Mouse (Mus musculus) c-Kit-positive CD71-positive TER-119-negative erythroid progenitor cells, embryonic 14.5 days (primary cell): Measurements from ENCODE around the gene Mis18a.

Experiments used
- DNase-seq: peaks from one replicate; pipeline ENCODE4 v3.0.0-alpha.2; 2013; ENCODE audit warnings: low read depth

Mis18a gene

GRCm38 (mm10) chr16:90727233-90728115 lies at the start of gene Mis18a:
TSS of gene Mis18a (minus strand) at chr16:90727404.
- peak; percentile 94 for DNase-seq

- no peak for DNase-seq
These were observed 48.8 kb upstream of the Mis18a start for GRCm38 (mm10) chr16:90775946-90776520.

GRCm38 (mm10) chr16:90774646-90775045 lies 47.4 kb upstream of the Mis18a start:
- DNase-seq: no peak

GRCm38 (mm10) chr16:90774216-90774615 lies 47.0 kb upstream of the Mis18a start:
- DNase-seq: no peak

GRCm38 (mm10) chr16:90766919-90767454 lies 39.8 kb upstream of the Mis18a start:
- DNase-seq: no peak

GRCm38 (mm10) chr16:90765195-90765877 lies 38.1 kb upstream of the Mis18a start:
- no peak for DNase-seq

GRCm38 (mm10) chr16:90760515-90760914 lies 33.3 kb upstream of the Mis18a start:
- peak; percentile 70 for DNase-seq

- no peak for DNase-seq
These were observed 32.1 kb upstream of the Mis18a start for GRCm38 (mm10) chr16:90759335-90759734.

- DNase-seq: no peak
These were observed 26.3 kb upstream of the Mis18a start for GRCm38 (mm10) chr16:90753386-90753941.

GRCm38 (mm10) chr16:90748169-90748568 lies 21.0 kb upstream of the Mis18a start:
- no peak for DNase-seq

GRCm38 (mm10) chr16:90747143-90747542 lies 19.9 kb upstream of the Mis18a start:
- no peak for DNase-seq

- no peak for DNase-seq
These were observed 11.1 kb upstream of the Mis18a start, which contains the start of gene Mrap for GRCm38 (mm10) chr16:90738092-90738956. TSS of gene Mrap (plus strand) at chr16:90738207.

- DNase-seq: no peak
These were observed 9.6 kb upstream of the Mis18a start for GRCm38 (mm10) chr16:90736672-90737270.

GRCm38 (mm10) chr16:90735611-90736010 lies 8.4 kb upstream of the Mis18a start:
- DNase-seq: no peak

- no peak for DNase-seq
These were observed 490 bp downstream of the Mis18a start for GRCm38 (mm10) chr16:90726600-90727227.

GRCm38 (mm10) chr16:90724051-90724450 lies 3.2 kb downstream of the Mis18a start:
- no peak for DNase-seq

- DNase-seq: no peak
These were observed 16.9 kb downstream of the Mis18a start for GRCm38 (mm10) chr16:90710313-90710712.

GRCm38 (mm10) chr16:90709711-90710289 lies 17.4 kb downstream of the Mis18a start:
- no peak for DNase-seq

- DNase-seq: no peak
These were observed 20.9 kb downstream of the Mis18a start for GRCm38 (mm10) chr16:90706279-90706678.
